Mouse (Mus musculus) embryonic facial prominence, embryonic 10.5 days (tissue): ENCODE results near the gene Fchsd2. TPM values are rescaled to one million over a fixed set of nuclear protein-coding genes. Genes with fewer than 3 reads are reported as not detected.

ENCODE experiments used
- DNase-seq: peaks from one replicate; pipeline ENCODE4 v3.0.0-alpha.2; 2017; ENCODE audit warnings: low spot score
- H3K27ac ChIP-seq: fragments of 300-500 bp; sonication (generic); replicated peaks from 2 replicates; pipeline ENCODE4 v1.5.1; 2016; ENCODE audit warnings: mild to moderate bottlenecking
- H3K27me3 ChIP-seq: fragments of 300-500 bp; sonication (generic); replicated peaks from 2 replicates; pipeline ENCODE4 v1.6.1; 2016; ENCODE audit warnings: low read depth, mild to moderate bottlenecking; ENCODE audit not compliant: poor library complexity, severe bottlenecking
- H3K36me3 ChIP-seq: fragments of 300-500 bp; sonication (generic); replicated peaks from 2 replicates; pipeline ENCODE4 v1.6.1; 2016; ENCODE audit warnings: mild to moderate bottlenecking, moderate library complexity
- H3K4me1 ChIP-seq: fragments of 300-500 bp; sonication (generic); 2 replicates; pipeline ENCODE4 v1.6.1; 2016
- H3K4me3 ChIP-seq: fragments of 300-500 bp; sonication (generic); 2 replicates; pipeline ENCODE4 v1.5.1; 2016; ENCODE audit warnings: mild to moderate bottlenecking, moderate library complexity
- H3K9me3 ChIP-seq: fragments of 300-500 bp; sonication (generic); 2 replicates; pipeline ENCODE4 v1.6.1; 2016; ENCODE audit warnings: mild to moderate bottlenecking
- WGBS: fragments of 180-500 bp; shearing (Covaris S2); methylation state at CpG from one replicate; pipeline ENCODE4 v1.1.7; 2016; 5-methylcytosine and 5-hydroxymethylcytosine counted together
- polyA plus RNA-seq: library from polyadenylated mRNA; unstranded; fragments of >200 nt; fragmentation: Nextera tagmentation; extraction: Ambion mirVana; gene quantifications from 2 replicates; pipeline ENCODE4 v1.2.1, GENCODE M21; 2016

The Fchsd2 gene
- polyA plus RNA-seq, 1 experiment from 2014 or later: 20.9 TPM

DNA sequence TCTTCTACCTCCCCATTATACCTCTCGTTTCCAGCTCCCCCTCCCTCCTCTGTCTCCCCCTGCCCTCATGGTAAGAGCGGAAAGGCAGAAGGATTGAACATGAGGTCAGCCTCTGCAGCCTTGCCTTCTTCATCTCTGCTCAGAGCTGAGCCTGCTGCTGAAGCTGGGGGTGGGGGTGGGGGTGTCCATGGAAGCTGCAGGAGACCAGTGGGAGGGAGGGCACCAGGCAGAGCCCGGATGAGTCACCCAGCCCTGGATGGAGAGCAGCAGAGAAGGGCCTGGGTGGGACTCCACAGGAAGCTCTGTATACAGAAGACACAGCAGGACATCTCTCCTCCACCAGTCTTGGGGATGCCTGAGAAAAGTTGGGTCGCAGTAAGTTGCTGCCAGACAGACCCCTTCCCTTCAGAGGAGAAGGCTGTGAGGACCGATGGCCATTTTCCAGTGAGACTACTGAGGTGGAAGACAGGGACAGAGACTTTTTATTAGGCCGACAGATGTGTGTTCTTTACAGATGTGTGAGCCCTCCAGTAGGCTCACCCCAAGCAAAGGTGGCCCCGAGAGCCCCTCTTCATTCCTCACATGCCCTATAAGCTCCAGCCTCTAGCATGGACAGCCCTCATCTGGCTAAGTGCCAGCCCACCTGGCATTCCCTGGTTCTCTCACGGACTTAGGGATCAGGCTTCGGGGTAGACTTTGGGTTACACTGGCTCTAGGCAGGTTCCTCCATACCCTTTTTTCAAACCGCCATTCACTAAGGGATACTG is 237.6 kb downstream of the Fchsd2 start:
- WGBS: 80% methylated on average over 10 of the region's 10 CpGs
- Histone ChIP-seq H3K4me3 (no peak overlapping the region), H3K36me3 (no peaks in the 10 kb centered on the region), H3K4me1 (peaks cover 24% of the 10 kb centered on the region), H3K9me3 (no peaks in the 10 kb centered on the region), H3K27ac (no peak overlapping the region), H3K27me3 (0 out of 2 replicates have a peak, but pooled peaks cover 2% of the 10 kb centered on the region)
- no peak for DNase-seq

DNA sequence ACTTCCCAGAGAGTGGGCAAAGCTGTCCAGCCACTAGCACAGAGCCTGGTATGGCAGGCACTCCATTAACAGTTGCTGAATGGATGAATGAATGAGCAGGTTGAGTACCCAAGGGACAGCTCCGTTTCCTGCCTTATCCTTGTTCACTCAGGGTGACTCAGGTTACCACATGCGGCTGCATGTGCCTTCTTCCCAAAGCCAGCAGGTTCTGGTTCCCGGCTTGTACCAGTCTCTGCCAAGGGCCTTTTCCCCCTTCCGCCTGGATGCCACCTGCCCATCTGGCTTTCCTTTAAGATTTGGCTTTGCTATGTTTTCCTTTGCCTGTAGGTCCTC is 238.1 kb downstream of the Fchsd2 start:
- no peak overlapping the region for H3K4me3 ChIP-seq
- no peaks in the 10 kb centered on the region for H3K36me3 ChIP-seq
- WGBS: 66% methylated on average over 4 of the region's 4 CpGs
- no peak overlapping the region for H3K27ac ChIP-seq
- no peak for DNase-seq
- H3K4me1 ChIP-seq: peaks cover 24% of the 10 kb centered on the region
- no peaks in the 10 kb centered on the region for H3K9me3 ChIP-seq
- H3K27me3 ChIP-seq: no peaks in the 10 kb centered on the region

DNA sequence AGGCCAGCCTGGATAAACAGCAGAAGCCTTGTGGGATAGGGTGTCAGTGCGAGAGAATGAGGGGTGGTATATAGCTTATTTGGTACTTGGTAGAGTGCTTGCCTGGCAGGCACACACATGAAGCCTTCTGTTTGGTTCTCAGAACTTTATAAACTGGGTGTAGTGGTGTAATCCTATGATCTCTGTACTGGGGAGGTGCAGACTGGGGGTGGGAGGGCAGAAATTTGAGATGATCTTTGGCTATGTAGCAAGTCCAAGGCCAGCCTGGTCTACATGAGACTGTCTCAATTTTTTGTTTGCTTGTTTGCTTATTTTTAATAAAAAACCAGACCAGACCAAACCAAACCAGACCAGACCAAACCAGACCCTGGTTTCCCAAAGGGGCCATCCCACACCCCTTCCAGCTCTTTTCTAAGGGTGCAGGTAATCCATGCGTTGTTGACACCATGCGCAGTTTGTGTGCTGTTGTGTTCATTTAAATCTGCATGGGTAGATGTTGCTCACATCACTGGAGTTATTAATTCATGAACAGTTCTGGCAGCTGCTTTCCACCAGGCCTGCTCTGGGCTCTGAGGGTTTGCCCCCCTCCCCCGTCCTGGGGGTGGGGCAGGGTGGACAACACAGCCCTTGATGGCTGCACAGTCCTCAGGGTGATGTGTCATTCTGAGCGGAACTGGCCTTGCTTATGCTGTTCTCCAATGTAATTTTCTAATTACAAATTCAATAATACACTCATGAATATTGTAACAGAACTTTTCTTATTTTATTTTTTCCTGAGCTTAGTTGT is 239.6 kb downstream of the Fchsd2 start:
- no peak overlapping the region for H3K27ac ChIP-seq
- WGBS: 87% methylated on average over 5 of the region's 5 CpGs
- H3K36me3 ChIP-seq: no peaks in the 10 kb centered on the region
- H3K9me3 ChIP-seq: no peaks in the 10 kb centered on the region
- no peak overlapping the region for H3K4me3 ChIP-seq
- peaks cover 24% of the 10 kb centered on the region for H3K4me1 ChIP-seq
- no peak for DNase-seq
- no peaks in the 10 kb centered on the region for H3K27me3 ChIP-seq

Other genes with a start within 250 kb of the Fchsd2 start
- 4.8 and 5.2 TPM in 2 replicates for gene Relt, start 229.4 kb upstream of the Fchsd2 start, polyA plus RNA-seq
- gene Arhgef17, start 160.8 kb upstream of the Fchsd2 start, polyA plus RNA-seq: 9.3 and 9.8 TPM in 2 replicates
- gene P2ry6, start 118.2 kb upstream of the Fchsd2 start, polyA plus RNA-seq: 1.8 and 3.0 TPM in 2 replicates
- gene P2ry2, start 80.0 kb upstream of the Fchsd2 start, polyA plus RNA-seq: 0.31 and 0.50 TPM in 2 replicates
- gene Atg16l2, start 209.4 kb downstream of the Fchsd2 start, polyA plus RNA-seq: 13.1 and 15.1 TPM in 2 replicates
- gene Stard10, start 224.2 kb downstream of the Fchsd2 start, polyA plus RNA-seq: 12.3 and 15.4 TPM in 2 replicates